Comparison of ENCODE assay signal across 25 mouse cellular contexts in genomic region chr7:24879620-24880019, GRCm38 (mm10). TPM values are rescaled to one million over a fixed set of nuclear protein-coding genes. Genes with fewer than 3 reads are reported as not detected.
DNase-seq lines count a peak whose midpoint lies in the region; ATAC-seq and TF ChIP-seq lines count a peak whose summit lies in the region.
"Had no signal": no experiment of that assay in that cellular context is flagged by ENCODE, and none has a peak within 500 bp of the region (broad histone marks: within the 10 kb centered on the region; RNA-seq: fewer than 3 reads in every experiment).

No protein-coding gene starts in this region.

- no peaks in the 10 kb centered on the region for H3K4me1 ChIP-seq in intestine, embryonic 14.5 days (replicated peaks; ENCODE audit: control insufficient read depth, insufficient read depth, low read length)
- no peaks in the 10 kb centered on the region for H3K4me1 ChIP-seq in intestine, postnatal 0 days (replicated peaks; ENCODE audit: control insufficient read depth, insufficient read depth, low read length)
- no peaks in the 10 kb centered on the region for H3K4me1 ChIP-seq in midbrain, embryonic 11.5 days (ENCODE audit: control insufficient read depth, insufficient read depth, low read length)
- H3K4me1 ChIP-seq in midbrain, embryonic 16.5 days (ENCODE audit: control insufficient read depth, insufficient read depth, low read length) = no peaks in the 10 kb centered on the region; the same call in 1 of the 2 replicates
- H3K4me1 ChIP-seq in lung, postnatal 0 days (ENCODE audit: insufficient read depth, low read depth, low read length) = no peaks in the 10 kb centered on the region
- H3K4me1 ChIP-seq: embryonic facial prominence, embryonic 15.5 days; forebrain, embryonic 15.5 days; hindbrain, embryonic 15.5 days had no signal

- no peaks in the 10 kb centered on the region for H3K36me3 ChIP-seq in intestine, embryonic 14.5 days (ENCODE audit: control insufficient read depth, insufficient read depth, low read length)
- H3K36me3 ChIP-seq in intestine, postnatal 0 days (ENCODE audit: control insufficient read depth, insufficient read depth) = no peaks in the 10 kb centered on the region
- no peaks in the 10 kb centered on the region for H3K36me3 ChIP-seq in midbrain, embryonic 11.5 days (ENCODE audit: control insufficient read depth, insufficient read depth, low read length)
- no peaks in the 10 kb centered on the region for H3K36me3 ChIP-seq in midbrain, embryonic 16.5 days (ENCODE audit: control insufficient read depth, insufficient read depth, low read length)
- no peaks in the 10 kb centered on the region for H3K36me3 ChIP-seq in lung, postnatal 0 days (ENCODE audit: insufficient read depth, low read length)
- H3K36me3 ChIP-seq: embryonic facial prominence, embryonic 15.5 days; forebrain, embryonic 10.5 days; forebrain, embryonic 15.5 days; heart, embryonic 15.5 days; hindbrain, embryonic 15.5 days had no signal

- no peak overlapping the region for H3K4me2 ChIP-seq in intestine, embryonic 14.5 days (ENCODE audit: low read length)
- no peak overlapping the region for H3K4me2 ChIP-seq in intestine, postnatal 0 days (replicated peaks; ENCODE audit: low read depth)
- H3K4me2 ChIP-seq in midbrain, embryonic 11.5 days = no peak overlapping the region
- H3K4me2 ChIP-seq in midbrain, embryonic 16.5 days (ENCODE audit: low read length) = no peak overlapping the region
- no peak overlapping the region for H3K4me2 ChIP-seq in lung, postnatal 0 days (replicated peaks; ENCODE audit: low read depth, low read length)
- H3K4me2 ChIP-seq: embryonic facial prominence, embryonic 15.5 days; forebrain, embryonic 15.5 days; heart, embryonic 11.5 days; heart, embryonic 15.5 days; hindbrain, embryonic 15.5 days had no signal

- no peak for TF ChIP-seq CTCF in intestine, postnatal 0 days (IDR thresholded peaks at IDR 0.05; ENCODE audit: low read depth)
- TF ChIP-seq CTCF in lung, postnatal 0 days (IDR thresholded peaks at IDR 0.05) = no peak

- H3K4me3 ChIP-seq in intestine, embryonic 14.5 days (ENCODE audit: low read depth, low read length) = no peak overlapping the region
- no peak overlapping the region for H3K4me3 ChIP-seq in intestine, postnatal 0 days (ENCODE audit: low read depth, low read length)
- no peak overlapping the region for H3K4me3 ChIP-seq in midbrain, embryonic 11.5 days (ENCODE audit: low read depth, low read length)
- H3K4me3 ChIP-seq in midbrain, embryonic 16.5 days (ENCODE audit: low read depth, low read length) = no peak overlapping the region
- no peak overlapping the region for H3K4me3 ChIP-seq in lung, postnatal 0 days (ENCODE audit: low read depth, low read length)
- H3K4me3 ChIP-seq: embryonic facial prominence, embryonic 15.5 days; erythroblast, embryonic 14.5 days; forebrain, embryonic 10.5 days; forebrain, embryonic 15.5 days; heart, adult 2 months; heart, embryonic 15.5 days; hindbrain, embryonic 15.5 days had no signal

- DNase-seq in intestine, embryonic 14.5 days (ENCODE audit: low spot score) = no peak
- peak; percentile 85 for DNase-seq in midbrain, embryonic 11.5 days (ENCODE audit: low spot score, missing footprints)
- DNase-seq in ES-CJ7 (ENCODE audit: low read depth, low spot score) = peak; percentile 98
- no peak for DNase-seq in cerebellum, postnatal 10 days
- DNase-seq in lung, postnatal 0 days (ENCODE audit: low spot score) = no peak
- DNase-seq: adrenal gland, adult 8-10 months; adrenal gland, postnatal 36 days; cerebellum, adult 2 months; cerebellum, postnatal 14 days; embryo, embryonic 11 days; gastrocnemius, postnatal 14 days; heart, adult 2 months; heart, postnatal 14 days had no signal

- 35% methylated on average over 2 of the region's 2 CpGs for WGBS in intestine, embryonic 14.5 days
- 43% methylated on average over 2 of the region's 2 CpGs for WGBS in intestine, postnatal 0 days
- 17% methylated on average over 2 of the region's 2 CpGs for WGBS in midbrain, embryonic 11.5 days
- WGBS in midbrain, embryonic 16.5 days = 14% methylated on average over 2 of the region's 2 CpGs
- 42% methylated on average over 2 of the region's 2 CpGs for WGBS in lung, postnatal 0 days

- 0 out of 2 replicates have a peak overlapping the region, but pooled peaks have one; percentile 10 for H3K9ac ChIP-seq in intestine, embryonic 14.5 days (ENCODE audit: low read length)
- H3K9ac ChIP-seq in intestine, postnatal 0 days (ENCODE audit: low read depth, low read length) = no peak overlapping the region
- peak overlapping the region; percentile 20; the same call in 1 of the 2 replicates for H3K9ac ChIP-seq in midbrain, embryonic 11.5 days (ENCODE audit: low read length)
- no peak overlapping the region for H3K9ac ChIP-seq in midbrain, embryonic 16.5 days (ENCODE audit: low read depth, low read length)
- H3K9ac ChIP-seq in lung, postnatal 0 days (replicated peaks; ENCODE audit: low read depth) = no peak overlapping the region
- H3K9ac ChIP-seq: embryonic facial prominence, embryonic 15.5 days; forebrain, embryonic 15.5 days; heart, embryonic 15.5 days; hindbrain, embryonic 15.5 days had no signal

- TF ChIP-seq EP300 in lung, postnatal 0 days (IDR thresholded peaks at IDR 0.05) = no peak

- no peaks in the 10 kb centered on the region for H3K9me3 ChIP-seq in intestine, embryonic 14.5 days (ENCODE audit: control insufficient read depth, low read length)
- no peaks in the 10 kb centered on the region for H3K9me3 ChIP-seq in intestine, postnatal 0 days (ENCODE audit: control insufficient read depth)
- no peaks in the 10 kb centered on the region for H3K9me3 ChIP-seq in midbrain, embryonic 11.5 days (ENCODE audit: control insufficient read depth, low read length)
- no peaks in the 10 kb centered on the region for H3K9me3 ChIP-seq in midbrain, embryonic 16.5 days (replicated peaks; ENCODE audit: control insufficient read depth, low read length, poor library complexity, severe bottlenecking)
- no peaks in the 10 kb centered on the region for H3K9me3 ChIP-seq in lung, postnatal 0 days (ENCODE audit: low read length)
- H3K9me3 ChIP-seq: embryonic facial prominence, embryonic 15.5 days; forebrain, embryonic 10.5 days; forebrain, embryonic 15.5 days; heart, embryonic 15.5 days; hindbrain, embryonic 15.5 days had no signal

- no peaks in the 10 kb centered on the region for H3K27me3 ChIP-seq in intestine, embryonic 14.5 days (replicated peaks; ENCODE audit: control insufficient read depth, insufficient read depth, low read length)
- no peaks in the 10 kb centered on the region for H3K27me3 ChIP-seq in intestine, postnatal 0 days (replicated peaks; ENCODE audit: control insufficient read depth, insufficient read depth, low read length)
- H3K27me3 ChIP-seq in midbrain, embryonic 11.5 days (ENCODE audit: control insufficient read depth, insufficient read depth, low read length) = no peaks in the 10 kb centered on the region
- H3K27me3 ChIP-seq in midbrain, embryonic 16.5 days (ENCODE audit: control insufficient read depth, insufficient read depth, low read depth, low read length) = no peaks in the 10 kb centered on the region
- no peaks in the 10 kb centered on the region for H3K27me3 ChIP-seq in lung, postnatal 0 days (replicated peaks; ENCODE audit: insufficient read depth, low read length)
- H3K27me3 ChIP-seq: embryonic facial prominence, embryonic 15.5 days; forebrain, embryonic 15.5 days; heart, embryonic 15.5 days; hindbrain, embryonic 15.5 days had no signal

- H3K27ac ChIP-seq in intestine, embryonic 14.5 days (ENCODE audit: low read depth) = no peak overlapping the region
- H3K27ac ChIP-seq in intestine, postnatal 0 days (ENCODE audit: low read depth, low read length) = no peak overlapping the region
- H3K27ac ChIP-seq in midbrain, embryonic 11.5 days (ENCODE audit: low read depth, low read length) = no peak overlapping the region
- H3K27ac ChIP-seq in midbrain, embryonic 16.5 days (ENCODE audit: low read length) = no peak overlapping the region
- no peak overlapping the region for H3K27ac ChIP-seq in lung, postnatal 0 days (ENCODE audit: low read length)
- H3K27ac ChIP-seq: forebrain, embryonic 10.5 days; forebrain, embryonic 15.5 days; heart, adult 2 months; heart, embryonic 15.5 days; hindbrain, embryonic 15.5 days had no signal

- no peak for ATAC-seq in intestine, embryonic 14.5 days (replicated peaks; ENCODE audit: low FRiP score, low TSS enrichment, low read depth)
- ATAC-seq in intestine, postnatal 0 days = no peak
- no peak for ATAC-seq in midbrain, embryonic 11.5 days (ENCODE audit: low FRiP score)
- ATAC-seq in midbrain, embryonic 16.5 days = no peak
- ATAC-seq in lung, postnatal 0 days = no peak
- ATAC-seq: forebrain, embryonic 15.5 days; Patski had no signal

RNA-seq across cellular contexts. Expression of gene Rps19, which starts 4.6 kb away (rescaled TPM):
- 3,468 and 3,555 TPM in 2 replicates for polyA plus RNA-seq in intestine, embryonic 14.5 days (2014; fragmentation: Nextera tagmentation; extraction: Ambion mirVana)
- polyA plus RNA-seq in intestine, postnatal 0 days (2015; fragmentation: Nextera tagmentation; extraction: Ambion mirVana) = 1,134 and 1,200 TPM in 2 replicates
- 1,753 and 1,929 TPM in 2 replicates for polyA plus RNA-seq in midbrain, embryonic 11.5 days (2014; fragmentation: Nextera tagmentation; extraction: Ambion mirVana)
- 968 and 1,058 TPM in 2 replicates for polyA plus RNA-seq in midbrain, embryonic 16.5 days (2015; fragmentation: Nextera tagmentation; extraction: Ambion mirVana)
- polyA plus RNA-seq in lung, postnatal 0 days (2015; fragmentation: Nextera tagmentation; extraction: Ambion mirVana) = 2,947 and 3,302 TPM in 2 replicates

RNA-seq across cellular contexts. Expression of gene Dmrtc2, which starts 9.8 kb away (rescaled TPM):
- not detected in 2 replicates for polyA plus RNA-seq in intestine, embryonic 14.5 days (2014; fragmentation: Nextera tagmentation; extraction: Ambion mirVana)
- polyA plus RNA-seq in intestine, postnatal 0 days (2015; fragmentation: Nextera tagmentation; extraction: Ambion mirVana) = not detected in 2 replicates
- not detected in 2 replicates for polyA plus RNA-seq in midbrain, embryonic 11.5 days (2014; fragmentation: Nextera tagmentation; extraction: Ambion mirVana)
- 0.25 TPM in 1 of 2 replicates, not detected in the other for polyA plus RNA-seq in midbrain, embryonic 16.5 days (2015; fragmentation: Nextera tagmentation; extraction: Ambion mirVana)
- not detected in 2 replicates for polyA plus RNA-seq in lung, postnatal 0 days (2015; fragmentation: Nextera tagmentation; extraction: Ambion mirVana)
- polyA plus RNA-seq: cerebellum, adult 2 months; embryonic facial prominence, embryonic 11.5 days; erythroblast, embryonic 14.5 days; forebrain, embryonic 10.5 days; forebrain, embryonic 15.5 days; frontal cortex, adult 2 months; heart, adult 2 months; heart, embryonic 11.5 days; heart, embryonic 15.5 days; Patski had no signal

RNA-seq across cellular contexts. Expression of gene Lypd4, which starts 9.9 kb away (rescaled TPM):
- not detected in 2 replicates for polyA plus RNA-seq in intestine, embryonic 14.5 days (2014; fragmentation: Nextera tagmentation; extraction: Ambion mirVana)
- polyA plus RNA-seq in intestine, postnatal 0 days (2015; fragmentation: Nextera tagmentation; extraction: Ambion mirVana) = not detected in 2 replicates
- polyA plus RNA-seq in midbrain, embryonic 11.5 days (2014; fragmentation: Nextera tagmentation; extraction: Ambion mirVana) = not detected in 2 replicates
- 0.26 TPM in 1 of 2 replicates, not detected in the other for polyA plus RNA-seq in midbrain, embryonic 16.5 days (2015; fragmentation: Nextera tagmentation; extraction: Ambion mirVana)
- polyA plus RNA-seq in lung, postnatal 0 days (2015; fragmentation: Nextera tagmentation; extraction: Ambion mirVana) = not detected in 2 replicates
- polyA plus RNA-seq: cerebellum, adult 2 months; embryonic facial prominence, embryonic 11.5 days; embryonic facial prominence, embryonic 15.5 days; erythroblast, embryonic 14.5 days; forebrain, embryonic 10.5 days; forebrain, embryonic 15.5 days; frontal cortex, adult 2 months; heart, embryonic 11.5 days; heart, embryonic 15.5 days; hindbrain, embryonic 15.5 days had no signal

RNA-seq across cellular contexts. Expression of gene Cd79a, which starts 17.6 kb away (rescaled TPM):
- 0.28 and 0.32 TPM in 2 replicates for polyA plus RNA-seq in intestine, embryonic 14.5 days (2014; fragmentation: Nextera tagmentation; extraction: Ambion mirVana)
- polyA plus RNA-seq in intestine, postnatal 0 days (2015; fragmentation: Nextera tagmentation; extraction: Ambion mirVana) = 0.23 and 0.26 TPM in 2 replicates
- polyA plus RNA-seq in midbrain, embryonic 11.5 days (2014; fragmentation: Nextera tagmentation; extraction: Ambion mirVana) = 0.12 and 0.14 TPM in 2 replicates
- 0.29 and 0.47 TPM in 2 replicates for polyA plus RNA-seq in midbrain, embryonic 16.5 days (2015; fragmentation: Nextera tagmentation; extraction: Ambion mirVana)
- polyA plus RNA-seq in lung, postnatal 0 days (2015; fragmentation: Nextera tagmentation; extraction: Ambion mirVana) = 3.2 and 4.3 TPM in 2 replicates
- polyA plus RNA-seq: Patski had no signal

RNA-seq across cellular contexts. Expression of gene Gm9844, which starts 17.6 kb away (rescaled TPM):
- polyA plus RNA-seq in intestine, embryonic 14.5 days (2014; fragmentation: Nextera tagmentation; extraction: Ambion mirVana) = 14.2 and 16.7 TPM in 2 replicates
- 20.6 and 28.0 TPM in 2 replicates for polyA plus RNA-seq in intestine, postnatal 0 days (2015; fragmentation: Nextera tagmentation; extraction: Ambion mirVana)
- polyA plus RNA-seq in midbrain, embryonic 11.5 days (2014; fragmentation: Nextera tagmentation; extraction: Ambion mirVana) = 19.9 and 20.6 TPM in 2 replicates
- 27.8 and 28.6 TPM in 2 replicates for polyA plus RNA-seq in midbrain, embryonic 16.5 days (2015; fragmentation: Nextera tagmentation; extraction: Ambion mirVana)
- polyA plus RNA-seq in lung, postnatal 0 days (2015; fragmentation: Nextera tagmentation; extraction: Ambion mirVana) = 13.3 and 13.8 TPM in 2 replicates

Comparison
In these comparisons a context has a peak if more than half of its experiments do, and no peak if none do; other contexts are left out.
1. H3K9ac ChIP-seq: peak in intestine, embryonic 14.5 days (single experiment) and midbrain, embryonic 11.5 days (single experiment); none in intestine, postnatal 0 days (single experiment), midbrain, embryonic 16.5 days (single experiment) and lung, postnatal 0 days (single experiment).
2. DNase-seq: peak in midbrain, embryonic 11.5 days (single experiment) and ES-CJ7 (single experiment); none in intestine, embryonic 14.5 days (single experiment), cerebellum, postnatal 10 days (0 of 2) and lung, postnatal 0 days (single experiment).